Mouse (Mus musculus): ENCODE data around the gene Kmt5a.

Gene Kmt5a

DNA sequence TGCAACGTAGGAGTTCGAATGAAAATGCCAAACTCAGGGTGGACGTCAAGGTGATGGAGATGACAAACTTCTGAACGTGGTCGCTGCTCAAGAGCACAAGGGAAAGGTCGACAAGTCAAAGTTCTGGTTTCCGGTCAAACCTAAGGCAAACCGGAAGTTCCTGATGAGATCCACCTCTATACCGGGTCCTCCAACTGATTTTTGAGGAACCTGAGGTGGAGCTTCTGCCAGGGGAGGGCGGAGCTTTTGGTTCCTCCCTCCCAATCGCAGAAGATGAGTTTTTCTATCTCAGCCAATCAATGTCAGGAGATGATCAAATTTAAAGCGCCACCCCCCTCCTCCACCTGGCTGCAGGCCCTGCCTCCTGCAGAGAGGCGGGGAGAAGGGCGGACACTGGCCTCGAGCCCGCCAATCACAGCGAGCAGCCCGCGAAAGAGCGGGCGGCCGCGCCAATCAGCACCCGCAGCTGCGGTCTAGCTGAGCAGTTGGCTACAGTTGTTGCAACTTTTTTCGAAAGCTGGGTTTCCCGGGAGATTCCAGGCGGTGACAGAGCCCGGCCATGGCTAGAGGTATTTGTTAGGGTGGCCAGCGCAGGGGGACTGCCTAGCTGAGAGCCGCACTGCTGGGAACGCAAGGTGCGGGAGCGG, at the start of gene Kmt5a:
TSS of gene Kmt5a (plus strand) at position 484 of the 647 bp plus-strand sequence.
- DNase-seq (ENCODE audit: low read depth): peak; percentile 97

DNA sequence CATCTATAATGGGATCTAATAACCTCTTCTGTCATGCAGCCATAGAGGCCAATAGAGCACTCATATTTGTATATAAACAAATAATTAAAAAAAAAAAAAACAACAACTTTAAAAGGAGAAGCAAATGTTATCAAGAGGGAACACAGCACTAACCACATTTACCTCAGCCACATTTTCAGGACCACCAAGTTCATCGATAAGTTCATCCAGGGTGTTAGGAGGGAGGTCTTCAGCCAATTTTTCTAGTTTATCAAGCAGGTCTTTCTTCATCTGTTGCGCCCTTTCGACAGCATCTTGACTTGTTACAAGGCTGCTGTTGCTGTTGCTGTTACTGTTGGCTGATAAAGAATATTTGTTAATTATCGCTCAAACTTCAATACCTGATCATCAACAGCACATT, 47.3 kb upstream of the Kmt5a start:
- no peak for DNase-seq (ENCODE audit: low read depth)

DNA sequence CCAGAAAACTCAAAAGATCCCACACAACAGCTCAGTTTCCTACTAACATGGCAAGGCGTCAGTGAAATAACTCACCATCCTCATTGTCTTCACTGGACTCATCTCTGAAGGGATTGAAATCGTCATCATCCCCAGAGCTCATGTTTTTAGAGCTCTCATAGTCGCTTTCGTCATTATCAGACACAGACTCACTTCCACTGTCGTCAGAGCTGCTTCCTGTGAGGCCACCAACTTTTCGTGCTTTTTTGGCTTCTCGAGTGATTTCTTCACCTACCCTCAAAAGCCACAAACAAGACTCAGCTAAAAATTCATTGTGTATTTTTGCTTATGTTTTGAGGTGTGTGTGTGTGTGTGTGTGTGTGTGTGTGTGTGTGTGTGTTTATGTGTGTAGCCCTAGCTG, 46.0 kb upstream of the Kmt5a start:
- peak; percentile 68 for DNase-seq (ENCODE audit: low read depth)

DNA sequence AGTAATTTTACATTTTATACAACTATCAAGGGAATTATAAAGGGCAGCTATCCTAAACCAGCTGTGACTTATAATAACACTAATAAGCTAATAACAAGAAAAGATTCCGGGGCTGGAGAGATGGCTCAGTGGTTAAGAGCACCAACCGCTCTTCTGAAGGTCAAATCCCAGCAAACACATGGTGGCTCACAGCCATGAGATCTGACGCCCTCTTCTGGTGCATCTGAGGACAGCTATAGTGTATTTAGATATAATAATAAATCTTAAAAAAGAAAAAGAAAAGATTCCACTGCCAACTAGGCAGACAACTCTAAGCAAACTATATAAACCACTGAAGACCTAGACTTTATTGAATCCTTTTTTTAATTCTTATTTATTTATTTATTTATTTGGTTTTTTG, 28.9 kb upstream of the Kmt5a start:
- DNase-seq (ENCODE audit: low read depth): peak; percentile 38

DNA sequence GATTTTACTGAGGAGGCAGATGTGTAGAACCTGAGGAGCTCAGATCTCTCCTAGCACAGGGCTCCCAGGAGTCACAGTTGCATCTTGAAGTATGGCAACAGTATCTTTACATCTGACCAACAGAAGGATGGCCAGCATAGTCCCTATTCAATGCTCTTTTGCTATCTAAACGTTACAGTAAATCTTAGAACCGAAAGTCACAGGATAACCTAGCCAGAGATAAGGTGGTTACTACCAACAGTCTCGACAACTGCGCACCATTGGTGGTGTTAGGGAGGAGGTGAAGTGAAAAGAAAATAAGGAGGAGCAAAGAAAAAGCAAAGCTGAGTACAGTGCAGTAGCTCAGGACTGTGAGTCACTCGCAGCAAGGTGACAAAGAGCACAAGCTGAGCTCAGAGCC, 27.6 kb upstream of the Kmt5a start:
- peak; percentile 60 for DNase-seq (ENCODE audit: low read depth)

GRCm38 (mm10) chr5:124418903-124419302, 20.8 kb upstream of the Kmt5a start:
- no peak for DNase-seq (ENCODE audit: low read depth)

DNA sequence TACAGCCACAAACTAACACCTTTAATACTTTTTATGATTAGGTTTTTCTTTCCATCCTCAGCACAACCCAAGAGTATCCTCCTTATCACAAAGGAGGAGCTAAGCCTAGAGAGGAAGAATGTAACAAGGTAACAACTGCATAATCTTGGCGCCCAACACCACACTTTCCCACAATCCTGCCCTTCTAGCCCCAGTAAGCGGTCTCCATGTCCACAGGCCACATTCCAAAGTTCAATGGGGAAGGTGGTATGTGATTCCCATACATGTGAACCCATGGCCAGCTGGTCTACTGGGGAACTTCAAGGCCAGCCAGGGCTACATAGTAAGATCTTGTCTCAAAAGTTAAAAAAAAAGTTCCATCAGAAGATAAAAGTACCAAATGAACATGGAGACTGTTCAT, 17.9 kb upstream of the Kmt5a start:
- no peak for DNase-seq (ENCODE audit: low read depth)

DNA sequence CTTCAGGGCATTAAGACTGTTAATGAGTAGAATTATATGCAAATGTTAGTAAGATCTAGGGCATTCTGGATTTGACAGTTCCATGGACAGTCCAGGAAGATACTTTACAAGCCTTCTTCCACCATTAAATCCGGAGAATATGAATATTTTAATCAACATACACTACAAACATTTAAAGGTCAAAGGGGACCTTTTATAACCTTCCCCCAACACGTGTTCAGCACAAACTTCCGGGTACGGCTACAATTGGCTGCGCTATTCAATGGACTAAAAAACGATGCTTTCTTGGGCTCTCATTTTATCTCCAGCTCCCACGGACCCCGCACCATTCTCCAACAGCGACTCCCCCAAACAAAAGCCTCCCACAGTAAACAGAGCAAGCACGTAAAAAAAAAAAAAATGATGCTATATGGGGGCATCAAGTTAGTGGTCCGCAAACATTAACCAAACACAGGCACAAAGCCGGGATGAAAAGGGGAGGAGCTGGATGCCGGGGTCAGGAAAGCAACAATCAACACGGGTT, 15.5 kb upstream of the Kmt5a start:
- DNase-seq (ENCODE audit: low read depth): peak; percentile 73

DNA sequence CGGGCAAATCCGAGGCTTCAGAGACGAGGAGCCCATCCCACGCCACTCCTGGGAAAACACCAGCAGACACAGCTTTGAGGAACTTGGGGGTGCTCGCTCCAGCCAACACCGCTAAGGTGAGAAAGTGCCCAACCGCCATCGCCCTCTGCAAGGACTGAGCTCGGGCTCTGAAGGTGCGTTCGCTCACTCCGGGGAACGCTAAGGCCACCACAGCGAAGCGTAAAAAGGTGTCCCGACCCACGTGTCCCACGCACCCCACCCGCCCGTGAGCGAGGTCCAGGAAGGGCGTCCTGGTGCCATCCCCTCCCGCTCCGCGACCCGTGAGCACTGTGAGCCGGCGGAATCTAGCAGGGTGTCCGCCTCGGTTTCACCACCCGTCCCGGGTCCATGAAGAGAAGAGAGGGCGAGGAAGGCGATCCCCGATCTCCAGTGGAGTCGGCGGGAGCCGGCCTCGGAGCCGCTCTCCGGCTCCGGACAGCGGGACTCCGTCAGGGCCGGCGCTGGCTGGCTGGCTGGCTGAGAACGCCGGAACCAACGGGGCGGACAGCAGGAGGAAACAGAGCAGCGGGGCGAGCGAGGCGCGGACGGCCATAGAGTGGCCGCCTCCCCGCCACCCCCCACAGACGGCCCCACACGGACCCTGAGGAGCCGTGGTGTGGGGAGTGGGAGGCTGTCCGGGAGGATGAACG, 14.9 kb upstream of the Kmt5a start:
- DNase-seq (ENCODE audit: low read depth): peak; percentile 57

- DNase-seq (ENCODE audit: low read depth): peak; percentile 97
Observed at GRCm38 (mm10) chr5:124425412-124426259, 14.1 kb upstream of the Kmt5a start, which contains the start of gene Sbno1. TSS of gene Sbno1 (minus strand) at chr5:124426001.

GRCm38 (mm10) chr5:124426475-124427071, 13.2 kb upstream of the Kmt5a start:
- DNase-seq (ENCODE audit: low read depth): no peak

DNA sequence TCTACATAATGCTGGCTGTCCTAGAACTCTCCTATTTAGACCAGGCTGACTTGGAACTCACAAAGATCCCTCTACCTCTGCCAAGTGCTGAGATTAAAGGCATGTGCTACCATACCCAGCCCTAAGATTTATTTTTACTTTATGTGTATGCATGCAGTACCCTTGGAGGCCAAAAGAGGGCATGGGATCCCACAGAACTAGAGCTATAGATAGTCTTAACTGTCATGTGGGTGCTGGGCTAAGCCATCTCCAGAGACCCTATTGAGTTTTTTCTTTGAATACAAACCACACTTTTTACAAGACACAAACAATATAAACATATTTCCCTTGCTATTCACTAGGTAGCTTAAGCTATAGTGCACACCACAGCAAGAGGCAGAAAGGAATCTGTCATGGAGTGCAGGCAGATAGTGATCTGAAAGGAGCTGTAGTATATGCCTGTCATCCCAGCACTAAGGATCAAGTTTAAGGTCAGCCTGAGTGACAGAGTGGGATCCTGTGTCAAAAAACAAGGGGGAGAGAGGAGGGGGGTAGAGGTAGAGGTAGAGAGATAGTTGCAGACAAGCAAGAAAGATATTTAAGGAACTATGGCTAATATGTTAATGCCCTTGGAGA, 7.2 kb upstream of the Kmt5a start:
- DNase-seq (ENCODE audit: low read depth): peak; percentile 84

GRCm38 (mm10) chr5:124433048-124433447, 6.7 kb upstream of the Kmt5a start:
- DNase-seq (ENCODE audit: low read depth): no peak

DNA sequence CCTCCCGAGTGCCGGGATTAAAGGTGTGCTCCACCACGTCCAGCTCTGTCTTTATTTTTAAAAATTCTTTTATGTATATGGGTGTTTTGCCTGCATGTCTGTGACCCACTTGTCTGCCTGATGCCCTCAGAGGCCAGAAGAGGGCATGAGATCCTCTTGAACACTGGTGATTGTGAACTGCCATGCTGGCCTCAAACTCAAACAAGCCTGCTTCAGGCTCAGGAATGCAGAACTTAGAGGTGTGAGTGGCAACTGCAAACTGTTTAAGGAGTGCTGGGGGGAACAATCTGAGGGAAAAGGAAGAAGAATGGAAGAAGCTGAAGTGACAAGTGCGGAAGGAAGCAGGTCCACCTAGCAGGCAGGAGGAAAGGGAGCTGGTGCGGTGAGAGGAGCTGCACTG, 1.5 kb upstream of the Kmt5a start:
- DNase-seq (ENCODE audit: low read depth): peak; percentile 64

DNA sequence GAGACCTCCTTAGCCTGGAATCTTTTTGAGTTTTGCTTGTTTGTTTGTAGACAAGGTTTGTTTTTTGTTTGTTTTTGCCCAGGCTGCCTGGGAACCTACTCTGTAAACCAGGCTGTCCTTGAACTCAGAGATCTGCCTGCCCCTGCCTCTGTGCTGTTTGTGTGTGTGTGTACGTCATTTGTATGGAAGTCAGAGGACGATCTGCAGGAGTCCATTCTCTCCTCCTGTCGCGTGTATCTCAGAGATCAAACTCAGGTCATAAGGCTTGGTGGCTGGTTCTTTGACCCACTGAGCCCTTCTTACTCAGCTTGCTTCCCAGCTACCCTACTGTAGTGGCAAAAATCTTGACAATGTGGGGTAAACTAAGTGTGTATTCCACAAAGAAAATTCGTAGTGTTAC, 984 bp upstream of the Kmt5a start:
- DNase-seq (ENCODE audit: low read depth): peak; percentile 25

- DNase-seq (ENCODE audit: low read depth): peak; percentile 84
Observed at GRCm38 (mm10) chr5:124440094-124440701, 468 bp downstream of the Kmt5a start.

- no peak for DNase-seq (ENCODE audit: low read depth)
Observed at GRCm38 (mm10) chr5:124442628-124443027, 2.9 kb downstream of the Kmt5a start.

GRCm38 (mm10) chr5:124444208-124444607, 4.5 kb downstream of the Kmt5a start:
- no peak for DNase-seq (ENCODE audit: low read depth)

DNA sequence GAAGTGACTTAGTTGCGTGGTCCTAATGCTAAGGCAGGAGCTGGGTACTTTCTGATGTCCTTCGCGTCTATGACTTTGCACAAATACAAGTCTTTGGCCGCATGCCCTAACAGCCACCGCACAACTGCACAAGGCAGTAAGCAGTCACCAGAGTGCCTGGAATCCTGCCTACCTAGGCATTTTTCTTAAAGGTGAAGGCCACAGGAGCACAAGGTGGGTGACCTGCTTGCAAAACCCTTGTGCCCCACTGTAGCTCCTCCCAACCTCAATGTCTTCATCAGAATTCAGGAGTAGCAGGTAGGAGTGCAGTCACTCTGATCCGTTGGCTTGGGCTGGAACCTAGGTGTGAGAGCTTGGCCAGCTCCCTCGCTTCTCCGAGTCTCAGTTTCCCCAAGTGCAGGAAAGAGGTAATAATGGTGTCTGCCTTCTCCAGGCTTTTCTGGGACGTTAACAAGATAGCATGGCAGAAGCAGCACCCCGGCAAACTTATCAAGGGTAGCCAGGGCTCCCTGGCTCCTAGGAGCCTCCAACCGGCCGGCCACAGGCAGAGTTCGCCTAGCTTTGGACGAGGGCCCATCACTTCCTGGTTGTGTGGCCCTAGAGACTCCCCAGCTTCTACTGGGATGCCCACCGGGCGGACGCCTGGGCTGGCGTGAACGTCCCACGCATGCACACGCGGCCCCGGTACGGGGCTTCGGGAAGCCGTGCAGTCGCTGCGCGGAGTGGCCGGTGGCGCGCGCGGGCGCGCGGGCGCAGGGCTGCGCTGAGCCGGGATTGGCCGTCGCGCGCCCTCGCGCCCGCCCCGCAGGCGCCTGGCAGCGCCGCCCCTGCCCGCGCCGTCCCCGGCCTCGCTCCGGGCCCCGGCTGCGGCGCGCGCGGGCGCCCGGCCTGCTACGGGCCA, 5.2 kb downstream of the Kmt5a start:
- DNase-seq (ENCODE audit: low read depth): peak; percentile 83

GRCm38 (mm10) chr5:124445621-124446293, 6.0 kb downstream of the Kmt5a start:
- DNase-seq (ENCODE audit: low read depth): peak; percentile 58

Measured in induced T-regulatory cell, adult 2 months (primary cell).